Mouse (Mus musculus): ENCODE results near the gene Plcd1. TPM values are rescaled to one million over a fixed set of nuclear protein-coding genes. Genes with fewer than 3 reads are reported as not detected.
A peak's percentile ranks its signal among the peaks of the same experiment; 100 is the strongest.

Gene Plcd1
- polyA plus RNA-seq, 1 experiment: 55.3 TPM

DNA sequence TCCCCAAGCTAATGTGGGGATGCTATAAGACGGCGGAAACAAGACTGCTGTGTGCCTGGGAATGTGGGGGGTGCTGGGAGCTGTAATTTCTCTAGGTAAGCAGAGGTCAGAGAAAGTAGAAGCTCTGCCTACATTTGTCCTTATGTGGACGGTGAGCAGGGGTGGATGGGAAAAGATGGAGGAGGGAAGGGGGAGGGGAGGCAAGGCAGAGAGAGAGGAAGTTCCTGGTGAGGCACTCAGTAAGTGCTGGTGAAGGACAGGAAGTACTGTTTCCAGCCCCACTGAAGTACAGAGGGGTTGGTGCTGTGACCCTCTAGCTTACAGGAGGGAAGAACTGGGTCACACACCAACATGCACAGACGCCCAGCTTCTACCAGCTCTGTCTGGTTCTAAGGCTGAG, 29.0 kb downstream of the Plcd1 start:
- no peak overlapping the region for H3K4me3 ChIP-seq (ENCODE audit: low read depth, low read length)
- TF ChIP-seq CTCF (IDR thresholded peaks at IDR 0.05; ENCODE audit: extremely low read depth, insufficient read length, insufficient replicate concordance, low read depth, low read length): no peak
- no peak for TF ChIP-seq POLR2A (IDR thresholded peaks at IDR 0.05; ENCODE audit: low read depth, low read length)
- 69% methylated on average over 4 of the region's 4 CpGs for whole genome bisulfite sequencing
- H3K4me1 ChIP-seq (ENCODE audit: control insufficient read depth, insufficient read depth, insufficient read length, low read length): peaks cover 8% of the 10 kb centered on the region
- no peak overlapping the region for H3K27ac ChIP-seq (ENCODE audit: insufficient read depth, low read depth, low read length)
- H3K36me3 ChIP-seq (ENCODE audit: control insufficient read depth, insufficient read depth, low read length): no peaks in the 10 kb centered on the region
- no peaks in the 10 kb centered on the region for H3K27me3 ChIP-seq (ENCODE audit: control insufficient read depth, insufficient read depth, low read length)

- H3K27me3 ChIP-seq (ENCODE audit: control insufficient read depth, insufficient read depth, low read length): no peaks in the 10 kb centered on the region
- TF ChIP-seq POLR2A (IDR thresholded peaks at IDR 0.05; ENCODE audit: low read depth, low read length) (no peak), CTCF (IDR thresholded peaks at IDR 0.05; ENCODE audit: extremely low read depth, insufficient read length, insufficient replicate concordance, low read depth, low read length) (no peak)
- peak overlapping the region; percentile 10; the same call in 1 of the 2 replicates for H3K4me3 ChIP-seq (ENCODE audit: low read depth, low read length)
- no peak overlapping the region for H3K27ac ChIP-seq (ENCODE audit: insufficient read depth, low read depth, low read length)
- H3K4me1 ChIP-seq (ENCODE audit: control insufficient read depth, insufficient read depth, insufficient read length, low read length): peaks cover 5% of the 10 kb centered on the region
- WGBS: 44% methylated on average over 19 of the region's 19 CpGs
- H3K36me3 ChIP-seq (ENCODE audit: control insufficient read depth, insufficient read depth, low read length): no peaks in the 10 kb centered on the region
Measured at GRCm38 (mm10) chr9:119063036-119063644, 30.2 kb downstream of the Plcd1 start.

- no peak overlapping the region for H3K27ac ChIP-seq (ENCODE audit: insufficient read depth, low read depth, low read length)
- H3K27me3 ChIP-seq (ENCODE audit: control insufficient read depth, insufficient read depth, low read length): no peaks in the 10 kb centered on the region
- TF ChIP-seq POLR2A (IDR thresholded peaks at IDR 0.05; ENCODE audit: low read depth, low read length) (no peak), CTCF (IDR thresholded peaks at IDR 0.05; ENCODE audit: extremely low read depth, insufficient read length, insufficient replicate concordance, low read depth, low read length) (no peak)
- H3K4me3 ChIP-seq (ENCODE audit: low read depth, low read length): no peak overlapping the region
- H3K4me1 ChIP-seq (ENCODE audit: control insufficient read depth, insufficient read depth, insufficient read length, low read length): no peaks in the 10 kb centered on the region; the same call in 1 of the 2 replicates
- WGBS: 87% methylated on average over 10 of the region's 10 CpGs
- H3K36me3 ChIP-seq (ENCODE audit: control insufficient read depth, insufficient read depth, low read length): no peaks in the 10 kb centered on the region
Measured at GRCm38 (mm10) chr9:119060701-119061100, 32.6 kb downstream of the Plcd1 start.

- peaks cover 4% of the 10 kb centered on the region; the same call in 1 of the 2 replicates for H3K27me3 ChIP-seq (ENCODE audit: control insufficient read depth, insufficient read depth, low read length)
- no peak for TF ChIP-seq POLR2A (IDR thresholded peaks at IDR 0.05; ENCODE audit: low read depth, low read length)
- TF ChIP-seq CTCF (IDR thresholded peaks at IDR 0.05; ENCODE audit: extremely low read depth, insufficient read length, insufficient replicate concordance, low read depth, low read length): no peak
- H3K27ac ChIP-seq (ENCODE audit: insufficient read depth, low read depth, low read length): no peak overlapping the region
- H3K4me1 ChIP-seq (ENCODE audit: control insufficient read depth, insufficient read depth, insufficient read length, low read length): peaks cover 7% of the 10 kb centered on the region
- H3K4me3 ChIP-seq (ENCODE audit: low read depth, low read length): no peak overlapping the region
- WGBS: 85% methylated on average over 7 of the region's 7 CpGs
- H3K36me3 ChIP-seq (ENCODE audit: control insufficient read depth, insufficient read depth, low read length): no peaks in the 10 kb centered on the region
Measured at GRCm38 (mm10) chr9:119058245-119058644, 35.1 kb downstream of the Plcd1 start.

DNA sequence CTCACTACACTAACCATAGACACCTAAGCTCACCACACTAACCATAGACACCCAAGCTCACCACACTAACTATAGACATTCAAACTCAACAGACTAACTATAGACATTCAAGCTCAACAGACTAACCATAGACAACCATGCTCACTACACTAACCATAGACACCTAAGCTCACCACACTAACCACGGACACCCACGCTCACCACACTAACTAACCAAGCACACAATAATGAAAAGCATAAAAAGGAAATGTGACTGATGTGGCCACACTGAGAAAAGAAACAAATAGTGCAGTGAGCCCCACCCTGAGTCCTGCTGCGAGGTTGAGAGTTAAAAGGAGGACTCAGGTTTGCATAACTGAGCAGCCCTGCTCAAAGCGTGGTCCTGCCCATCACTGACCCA, 38.0 kb downstream of the Plcd1 start:
- no peak overlapping the region for H3K27ac ChIP-seq (ENCODE audit: insufficient read depth, low read depth, low read length)
- TF ChIP-seq CTCF (IDR thresholded peaks at IDR 0.05; ENCODE audit: extremely low read depth, insufficient read length, insufficient replicate concordance, low read depth, low read length): no peak
- TF ChIP-seq POLR2A (IDR thresholded peaks at IDR 0.05; ENCODE audit: low read depth, low read length): no peak
- 71% methylated on average over 4 of the region's 4 CpGs for WGBS
- peaks cover 13% of the 10 kb centered on the region for H3K4me1 ChIP-seq (ENCODE audit: control insufficient read depth, insufficient read depth, insufficient read length, low read length)
- H3K27me3 ChIP-seq (ENCODE audit: control insufficient read depth, insufficient read depth, low read length): peaks cover 7% of the 10 kb centered on the region
- H3K36me3 ChIP-seq (ENCODE audit: control insufficient read depth, insufficient read depth, low read length): no peaks in the 10 kb centered on the region
- H3K4me3 ChIP-seq (ENCODE audit: low read depth, low read length): no peak overlapping the region

GRCm38 (mm10) chr9:119053964-119054576, 39.2 kb downstream of the Plcd1 start:
- H3K4me3 ChIP-seq (ENCODE audit: low read depth, low read length): no peak overlapping the region
- WGBS: 53% methylated on average over 9 of the region's 9 CpGs
- TF ChIP-seq CTCF (IDR thresholded peaks at IDR 0.05; ENCODE audit: extremely low read depth, insufficient read length, insufficient replicate concordance, low read depth, low read length): no peak
- TF ChIP-seq POLR2A (IDR thresholded peaks at IDR 0.05; ENCODE audit: low read depth, low read length): no peak
- H3K27ac ChIP-seq (ENCODE audit: insufficient read depth, low read depth, low read length): no peak overlapping the region
- no peaks in the 10 kb centered on the region for H3K36me3 ChIP-seq (ENCODE audit: control insufficient read depth, insufficient read depth, low read length)
- H3K4me1 ChIP-seq (ENCODE audit: control insufficient read depth, insufficient read depth, insufficient read length, low read length): peaks cover 13% of the 10 kb centered on the region
- peaks cover 7% of the 10 kb centered on the region for H3K27me3 ChIP-seq (ENCODE audit: control insufficient read depth, insufficient read depth, low read length)

DNA sequence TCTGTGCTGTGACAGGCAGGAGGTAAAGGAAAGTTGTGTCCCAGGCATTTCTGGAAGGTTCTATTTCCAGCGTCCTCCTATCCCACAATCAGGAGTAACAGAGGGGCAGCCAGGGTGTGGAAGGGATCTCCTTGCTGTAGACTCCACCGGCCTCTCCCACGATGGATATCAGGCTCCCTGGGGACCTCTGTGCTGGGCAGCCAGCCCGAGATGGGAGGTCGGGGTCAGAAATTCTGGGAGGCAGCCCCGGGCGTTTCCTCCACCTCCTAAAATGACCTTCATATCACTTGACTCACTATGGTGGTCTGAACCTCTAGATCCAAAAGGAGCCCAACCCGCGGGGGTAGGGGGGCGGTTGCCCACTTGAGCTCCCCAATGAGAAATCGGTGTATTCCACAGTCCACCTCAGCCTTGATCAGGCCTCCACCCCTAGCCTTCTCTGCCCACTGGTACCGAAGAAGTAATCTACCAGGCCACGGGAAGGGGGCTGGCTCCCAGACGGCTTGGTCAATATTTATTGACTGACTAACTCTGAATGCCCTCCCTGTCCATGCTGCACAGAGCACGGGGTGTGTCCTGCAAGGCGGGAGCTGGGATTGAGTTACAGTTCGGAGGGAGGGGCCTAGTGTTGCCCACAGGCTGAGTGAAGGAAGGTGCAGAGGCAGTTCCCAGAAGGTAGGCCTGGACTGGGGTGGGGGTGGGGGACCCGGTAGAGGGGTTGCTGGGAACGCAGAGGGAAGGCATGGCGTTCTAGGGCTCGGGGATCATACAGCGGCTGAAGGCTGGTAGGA, 41.0 kb downstream of the Plcd1 start, which contains the start of gene Vill:
TSS of gene Vill (plus strand) at position 625 of the 791 bp plus-strand sequence.
- H3K36me3 ChIP-seq (ENCODE audit: control insufficient read depth, insufficient read depth, low read length): no peaks in the 10 kb centered on the region
- H3K4me3 ChIP-seq (ENCODE audit: low read depth, low read length): peak within 1 kb of the TSS; percentile 30
- TF ChIP-seq POLR2A (IDR thresholded peaks at IDR 0.05; ENCODE audit: low read depth, low read length): no peak
- TF ChIP-seq CTCF (IDR thresholded peaks at IDR 0.05; ENCODE audit: extremely low read depth, insufficient read length, insufficient replicate concordance, low read depth, low read length): no peak
- H3K27me3 ChIP-seq (ENCODE audit: control insufficient read depth, insufficient read depth, low read length): peaks cover 7% of the 10 kb centered on the region
- no peak within 1 kb of the TSS for H3K27ac ChIP-seq (ENCODE audit: insufficient read depth, low read depth, low read length)
- WGBS: 13% methylated on average over 22 of the region's 22 CpGs
- peaks cover 17% of the 10 kb centered on the region for H3K4me1 ChIP-seq (ENCODE audit: control insufficient read depth, insufficient read depth, insufficient read length, low read length)

All from small intestine, adult 2 months (tissue).